Mouse (Mus musculus) thymus, adult 2 months (tissue): ENCODE measurements around the gene Cldn18. TPM values are rescaled to one million over a fixed set of nuclear protein-coding genes. Genes with fewer than 3 reads are reported as not detected.

Experiments used
- DNase-seq: peaks from one replicate; pipeline ENCODE4 v3.0.0; 2021
- H3K27ac ChIP-seq: fragments of 200-500 bp; 2 replicates; pipeline ENCODE4 v1.5.1; 2012; ENCODE audit warnings: low read length, control low read depth; ENCODE audit not compliant: control insufficient read depth, insufficient read depth
- H3K27me3 ChIP-seq: fragments of 200-500 bp; 2 replicates; pipeline ENCODE4 v1.6.1; 2012; ENCODE audit warnings: mild to moderate bottlenecking, low read length, moderate library complexity, mixed read lengths; ENCODE audit not compliant: control insufficient read depth, insufficient read depth
- H3K36me3 ChIP-seq: fragments of 200-500 bp; 2 replicates; pipeline ENCODE4 v1.6.1; 2012; ENCODE audit warnings: mild to moderate bottlenecking, low read length, moderate library complexity; ENCODE audit not compliant: control insufficient read depth, insufficient read depth
- H3K4me1 ChIP-seq: fragments of 200-500 bp; replicated peaks from 2 replicates; pipeline ENCODE4 v1.6.1; 2012; ENCODE audit warnings: low read length; ENCODE audit not compliant: control insufficient read depth, insufficient read depth
- H3K4me3 ChIP-seq: fragments of 200-500 bp; 2 replicates; pipeline ENCODE4 v1.5.1; 2012; ENCODE audit warnings: mild to moderate bottlenecking, low read length, control low read depth, moderate library complexity; ENCODE audit not compliant: control insufficient read depth, insufficient read depth
- CTCF ChIP-seq: fragments of 200-500 bp; IDR thresholded peaks from 2 replicates; pipeline ENCODE4 v1.5.1; 2012; ENCODE audit warnings: mild to moderate bottlenecking, control low read depth, low read length, moderate library complexity, borderline replicate concordance; ENCODE audit not compliant: control insufficient read depth, poor library complexity, insufficient read depth; ENCODE audit errors: extremely low read depth
- POLR2A ChIP-seq: fragments of 200-500 bp; IDR thresholded peaks from 2 replicates; pipeline ENCODE4 v1.6.1; 2012; ENCODE audit warnings: mild to moderate bottlenecking, low read length, control low read depth, moderate library complexity; ENCODE audit not compliant: control insufficient read depth, poor library complexity, insufficient read depth; ENCODE audit errors: extremely low read depth
- WGBS: fragments of 180-500 bp; shearing (Covaris S2); methylation state at CpG from one replicate; pipeline ENCODE4 v1.1.7; 2018; 5-methylcytosine and 5-hydroxymethylcytosine counted together
- polyA plus RNA-seq: library from polyadenylated mRNA; depleted of rRNA; stranded (reverse); fragments of >200 nt; gene quantifications from 2 replicates; pipeline ENCODE4 v1.2.3, GENCODE M21; 2012

Cldn18 gene
- polyA plus RNA-seq, 1 experiment = 0.55 TPM

GRCm38 (mm10) chr9:99729943-99730646 is 13.0 kb upstream of the Cldn18 start:
- H3K4me3 ChIP-seq = no peak overlapping the region
- 44% methylated on average over 15 of the region's 15 CpGs for WGBS
- H3K27me3 ChIP-seq = no peaks in the 10 kb centered on the region
- no peaks in the 10 kb centered on the region for H3K4me1 ChIP-seq
- DNase-seq = no peak
- H3K36me3 ChIP-seq = no peaks in the 10 kb centered on the region
- H3K27ac ChIP-seq = no peak overlapping the region
- no peak for TF ChIP-seq CTCF
- no peak for TF ChIP-seq POLR2A

- 84% methylated on average over 11 of the region's 11 CpGs for WGBS
- TF ChIP-seq CTCF = no peak
- no peak for TF ChIP-seq POLR2A
Measured at GRCm38 (mm10) chr9:99727819-99728218, 10.8 kb upstream of the Cldn18 start.

DNA sequence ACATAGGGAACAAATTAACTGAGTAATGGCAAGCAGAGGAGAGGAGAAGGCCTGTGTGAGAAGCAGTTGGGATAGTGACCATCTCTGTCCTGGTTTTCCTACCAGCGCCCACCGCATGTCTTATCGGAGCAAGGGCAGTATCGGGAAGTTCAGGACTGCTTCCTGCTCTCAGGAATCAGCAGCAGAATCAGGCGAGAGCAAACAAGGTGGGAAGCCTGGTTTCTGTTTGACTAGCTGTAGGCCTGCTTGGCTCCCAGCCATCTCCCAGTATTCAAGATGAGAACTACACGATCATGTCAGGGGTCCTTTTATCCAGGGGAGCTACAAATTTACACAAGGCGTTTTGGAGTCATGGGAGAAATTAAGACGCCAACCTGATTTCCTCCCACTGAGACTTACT is 8.2 kb upstream of the Cldn18 start:
- Histone ChIP-seq H3K27ac (no peak overlapping the region), H3K27me3 (no peaks in the 10 kb centered on the region), H3K36me3 (no peaks in the 10 kb centered on the region), H3K4me3 (no peak overlapping the region), H3K4me1 (no peaks in the 10 kb centered on the region)
- 89% methylated on average over 8 of the region's 8 CpGs for WGBS
- no peak for DNase-seq
- TF ChIP-seq POLR2A (no peak), CTCF (no peak)

More at GRCm38 (mm10) chr9:99727819-99728218, 10.8 kb upstream of the Cldn18 start:
- Histone ChIP-seq H3K36me3 (no peaks in the 10 kb centered on the region), H3K4me1 (no peaks in the 10 kb centered on the region), H3K27ac (no peak overlapping the region), H3K4me3 (no peak overlapping the region), H3K27me3 (no peaks in the 10 kb centered on the region)
- DNase-seq = no peak

- Histone ChIP-seq H3K27me3 (no peaks in the 10 kb centered on the region), H3K36me3 (no peaks in the 10 kb centered on the region), H3K4me3 (no peak overlapping the region), H3K27ac (no peak overlapping the region), H3K4me1 (no peaks in the 10 kb centered on the region)
- DNase-seq = no peak
- WGBS = 29% methylated on average over 1 of the region's 1 CpGs
- TF ChIP-seq POLR2A = no peak
- TF ChIP-seq CTCF = no peak
Measured at GRCm38 (mm10) chr9:99720011-99720410, 2.9 kb upstream of the Cldn18 start.

DNA sequence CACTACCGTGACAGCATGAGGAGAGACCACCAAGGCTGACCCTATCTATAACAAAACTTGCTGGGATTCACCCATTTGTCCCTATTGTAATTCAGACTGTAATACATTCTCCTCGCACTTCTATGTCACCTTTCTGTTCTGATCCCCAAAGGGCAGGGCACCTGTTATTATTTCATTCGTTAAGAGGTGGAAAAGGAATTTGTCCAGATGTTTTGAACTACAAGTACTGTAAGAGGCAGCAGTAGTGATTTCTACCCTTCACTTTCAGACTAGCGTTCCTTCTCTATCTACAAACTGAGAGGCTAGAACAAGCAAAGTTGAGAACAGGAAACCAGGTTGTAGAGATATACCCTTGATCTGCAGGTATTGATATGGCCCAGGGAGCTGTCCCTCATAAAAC is 6.8 kb downstream of the Cldn18 start:
- Histone ChIP-seq H3K4me1 (no peaks in the 10 kb centered on the region), H3K4me3 (no peak overlapping the region), H3K27me3 (no peaks in the 10 kb centered on the region), H3K27ac (no peak overlapping the region), H3K36me3 (no peaks in the 10 kb centered on the region)
- no peak for DNase-seq
- TF ChIP-seq POLR2A (no peak), CTCF (no peak)
- WGBS = 89% methylated on average over 4 of the region's 4 CpGs

DNA sequence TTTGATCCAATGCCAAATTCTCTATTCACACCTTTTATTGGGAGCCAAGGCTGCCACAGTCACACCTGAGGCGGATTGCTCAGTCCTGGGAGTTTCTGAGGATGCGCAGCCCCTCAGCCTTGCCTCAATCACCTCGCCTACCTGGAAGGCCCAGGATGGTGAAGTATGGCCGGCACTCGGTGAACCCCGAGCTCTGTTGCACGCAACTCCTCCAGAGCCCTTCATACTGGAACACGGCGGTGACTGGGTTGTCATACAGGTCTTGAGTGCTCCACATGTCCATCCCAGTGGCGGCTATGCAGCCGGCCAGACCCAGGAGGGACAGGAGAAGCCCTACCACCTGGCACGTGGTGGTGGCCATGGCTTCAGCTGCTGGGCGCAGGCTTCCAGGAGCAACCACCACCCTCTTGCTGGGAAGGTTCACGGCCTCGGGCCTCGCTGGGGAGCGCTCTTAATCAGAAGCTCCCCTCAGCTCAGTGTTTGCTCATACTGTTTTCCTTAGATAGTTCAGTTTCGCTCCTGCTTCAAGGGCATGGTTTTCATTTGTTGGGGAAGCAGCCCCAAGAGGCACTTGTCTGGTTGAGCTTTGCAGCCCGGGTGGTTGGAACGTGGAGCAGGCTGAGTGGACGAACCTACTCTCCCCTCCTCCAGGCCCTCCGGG is 7.3 kb downstream of the Cldn18 start:
- H3K4me3 ChIP-seq = no peak overlapping the region
- DNase-seq = no peak
- TF ChIP-seq POLR2A (no peak), CTCF (no peak)
- no peak overlapping the region for H3K27ac ChIP-seq
- H3K27me3 ChIP-seq = no peaks in the 10 kb centered on the region
- no peaks in the 10 kb centered on the region for H3K4me1 ChIP-seq
- no peaks in the 10 kb centered on the region for H3K36me3 ChIP-seq
- 93% methylated on average over 22 of the region's 22 CpGs for WGBS
